Comparison of ENCODE assay signal across 8 mouse cellular contexts in genomic region chr12:80790700-80791570, GRCm38 (mm10). TPM values are rescaled to one million over a fixed set of nuclear protein-coding genes. Genes with fewer than 3 reads are reported as not detected.
DNase-seq lines count a peak whose midpoint lies in the region; ATAC-seq and TF ChIP-seq lines count a peak whose summit lies in the region.

No protein-coding gene starts in this region.

- under 1% methylated on average over 73 of the region's 80 CpGs for WGBS in lung, embryonic 14.5 days
- WGBS in embryonic facial prominence, embryonic 12.5 days: under 1% methylated on average over 68 of the region's 80 CpGs
- under 1% methylated on average over 66 of the region's 80 CpGs for WGBS in hindbrain, postnatal 0 days

- H3K27me3 ChIP-seq in lung, embryonic 14.5 days (ENCODE audit: insufficient read depth, low read length): no peaks in the 10 kb centered on the region
- no peaks in the 10 kb centered on the region for H3K27me3 ChIP-seq in embryonic facial prominence, embryonic 12.5 days
- H3K27me3 ChIP-seq in hindbrain, postnatal 0 days (ENCODE audit: insufficient read depth, low read length): no peaks in the 10 kb centered on the region

- TF ChIP-seq CTCF in lung, embryonic 14.5 days (IDR thresholded peaks at IDR 0.05; ENCODE audit: low read depth): no peak
- TF ChIP-seq CTCF in hindbrain, postnatal 0 days (IDR thresholded peaks at IDR 0.05; ENCODE audit: low read depth): no peak

- H3K4me1 ChIP-seq in lung, embryonic 14.5 days (ENCODE audit: insufficient read depth): 0 out of 2 replicates have a peak, but pooled peaks cover 6% of the 10 kb centered on the region
- peaks cover 11% of the 10 kb centered on the region for H3K4me1 ChIP-seq in embryonic facial prominence, embryonic 12.5 days
- H3K4me1 ChIP-seq in hindbrain, postnatal 0 days (ENCODE audit: insufficient read depth, low read length): peaks cover 4% of the 10 kb centered on the region

- peak overlapping the region; percentile 95 for H3K27ac ChIP-seq in lung, embryonic 14.5 days (ENCODE audit: low read depth)
- peak overlapping the region; percentile 97 for H3K27ac ChIP-seq in embryonic facial prominence, embryonic 12.5 days
- H3K27ac ChIP-seq in hindbrain, postnatal 0 days: peak overlapping the region; percentile 98

- H3K4me2 ChIP-seq in lung, embryonic 14.5 days: peak overlapping the region; percentile 66
- H3K4me2 ChIP-seq in embryonic facial prominence, embryonic 12.5 days (replicated peaks): peak overlapping the region; percentile 80
- H3K4me2 ChIP-seq in hindbrain, postnatal 0 days (ENCODE audit: low read depth, low read length): peak overlapping the region; percentile 83

- ATAC-seq in lung, embryonic 14.5 days (ENCODE audit: insufficient read depth): no peak; the same call in 1 of the 2 replicates
- peak; percentile 68 for ATAC-seq in embryonic facial prominence, embryonic 12.5 days (ENCODE audit: insufficient number of reproducible peaks, insufficient read depth, low FRiP score, low TSS enrichment)
- no peak; the same call in 1 of the 2 replicates for ATAC-seq in hindbrain, postnatal 0 days

- no peaks in the 10 kb centered on the region for H3K36me3 ChIP-seq in lung, embryonic 14.5 days (ENCODE audit: insufficient read depth)
- H3K36me3 ChIP-seq in embryonic facial prominence, embryonic 12.5 days: no peaks in the 10 kb centered on the region
- H3K36me3 ChIP-seq in hindbrain, postnatal 0 days (ENCODE audit: insufficient read depth, low read length): no peaks in the 10 kb centered on the region

- H3K9ac ChIP-seq in lung, embryonic 14.5 days: peak overlapping the region; percentile 87
- H3K9ac ChIP-seq in embryonic facial prominence, embryonic 12.5 days: peak overlapping the region; percentile 93
- H3K9ac ChIP-seq in hindbrain, postnatal 0 days (replicated peaks; ENCODE audit: low read length): peak overlapping the region; percentile 88

- H3K9me3 ChIP-seq in lung, embryonic 14.5 days (ENCODE audit: low read depth, low read length): no peaks in the 10 kb centered on the region
- H3K9me3 ChIP-seq in embryonic facial prominence, embryonic 12.5 days: no peaks in the 10 kb centered on the region
- H3K9me3 ChIP-seq in hindbrain, postnatal 0 days (ENCODE audit: low read length): no peaks in the 10 kb centered on the region

- no peak for DNase-seq in lung, embryonic 14.5 days
- no peak for DNase-seq in lung, postnatal 4 days
- DNase-seq in hindbrain, postnatal 0 days (ENCODE audit: low spot score): no peak
- DNase-seq in lung, postnatal 36 days: peak; percentile 40
- peak; percentile 37 to 57 for DNase-seq in thymus, adult 18-20 months
- no peak for DNase-seq in right cerebral cortex, postnatal 36 days (ENCODE audit: low spot score in 2 of 2)
- DNase-seq in gastrocnemius, adult 18-20 months (ENCODE audit: low spot score): no peak

- peak overlapping the region; percentile 92 for H3K4me3 ChIP-seq in lung, embryonic 14.5 days (ENCODE audit: low read depth, low read length)
- peak overlapping the region; percentile 94 for H3K4me3 ChIP-seq in embryonic facial prominence, embryonic 12.5 days
- peak overlapping the region; percentile 94 for H3K4me3 ChIP-seq in hindbrain, postnatal 0 days (ENCODE audit: low read length)

RNA-seq across cellular contexts. Expression of gene Susd6, which starts 0.6 kb away (rescaled TPM):
- 20.5 and 21.2 TPM in 2 replicates for polyA plus RNA-seq in lung, embryonic 14.5 days (2014; fragmentation: Nextera tagmentation; extraction: Ambion mirVana)
- polyA plus RNA-seq in embryonic facial prominence, embryonic 12.5 days (2016; fragmentation: Nextera tagmentation; extraction: Ambion mirVana): 16.0 and 18.0 TPM in 2 replicates
- total RNA-seq in hindbrain, postnatal 0 days (2014; rRNA removed): 21.3 and 26.3 TPM in 2 replicates
- 9.2 and 9.9 TPM in 2 replicates for polyA plus RNA-seq in hindbrain, postnatal 0 days (2015; fragmentation: Nextera tagmentation; extraction: Ambion mirVana)
- 10 to 100 TPM; 39.3 to 43.9 TPM for total RNA-seq in gastrocnemius, adult 18-20 months (2021)

RNA-seq across cellular contexts. Expression of gene Ccdc177, which starts 30.4 kb away (rescaled TPM):
- 0.04 and 0.11 TPM in 2 replicates for polyA plus RNA-seq in lung, embryonic 14.5 days (2014; fragmentation: Nextera tagmentation; extraction: Ambion mirVana)
- polyA plus RNA-seq in embryonic facial prominence, embryonic 12.5 days (2016; fragmentation: Nextera tagmentation; extraction: Ambion mirVana): 1.4 TPM in 2 replicates
- 18.6 and 23.7 TPM in 2 replicates for total RNA-seq in hindbrain, postnatal 0 days (2014; rRNA removed)
- polyA plus RNA-seq in hindbrain, postnatal 0 days (2015; fragmentation: Nextera tagmentation; extraction: Ambion mirVana): 1.8 and 2.0 TPM in 2 replicates
- not detected for total RNA-seq in gastrocnemius, adult 18-20 months (2021)

Comparison
In these comparisons a context has a peak if more than half of its experiments do, and no peak if none do; other contexts are left out.
1. DNase-seq: peak in lung, postnatal 36 days (single experiment) and thymus, adult 18-20 months (2 of 2); none in lung, embryonic 14.5 days (single experiment), lung, postnatal 4 days (0 of 2), hindbrain, postnatal 0 days (single experiment), right cerebral cortex, postnatal 36 days (0 of 2) and gastrocnemius, adult 18-20 months (single experiment).
2. Peak in every context shown above with its lines, with median percentiles within 50 percentile points of each other: H3K27ac ChIP-seq, H3K4me2 ChIP-seq, H3K4me3 ChIP-seq and H3K9ac ChIP-seq.